Mouse (Mus musculus) bone marrow macrophage, adult 2 months (primary cell): ENCODE measurements around the gene Slc35d2.

Experiments used
- CTCF ChIP-seq: IDR thresholded peaks from 2 replicates; pipeline ENCODE4 v1.5.1; 2012; ENCODE audit warnings: low read depth, mild to moderate bottlenecking, low read length, moderate library complexity
- POLR2A ChIP-seq: IDR thresholded peaks from 2 replicates; pipeline ENCODE4 v1.6.1; 2012; ENCODE audit warnings: mild to moderate bottlenecking, low read depth, low read length, borderline replicate concordance

DNA sequence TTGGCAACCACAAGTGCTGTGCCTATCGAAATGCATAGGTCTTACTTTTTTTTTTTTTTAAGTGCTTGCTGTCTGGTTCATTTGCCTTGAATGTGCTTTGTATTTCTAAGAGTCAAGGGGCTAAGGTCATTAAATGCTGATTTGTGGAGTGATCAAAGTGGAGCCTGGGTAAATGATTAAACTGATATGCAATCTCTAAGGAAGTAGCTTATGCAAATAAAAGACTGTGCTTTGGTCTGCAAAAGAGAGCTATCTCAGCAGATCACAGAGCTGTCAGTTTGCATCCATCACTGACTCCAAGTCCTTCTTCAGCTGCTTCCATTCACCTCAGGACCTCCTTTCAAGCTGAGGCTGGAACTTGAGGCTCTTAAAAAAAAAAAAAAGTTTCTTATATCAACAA is 75.2 kb downstream of the Slc35d2 start:
- TF ChIP-seq CTCF: no peak
- TF ChIP-seq POLR2A: no peak
